Mouse (Mus musculus) E14TG2a.4 (cell line): ENCODE measurements around the gene Mlxip.

Experiments used
- H3K27me3 ChIP-seq: 2 replicates; pipeline ENCODE4 v1.6.1; 2014; ENCODE audit warnings: low read length, control low read depth; ENCODE audit not compliant: insufficient read depth
- H3K36me3 ChIP-seq: 2 replicates; pipeline ENCODE4 v1.6.1; 2014; ENCODE audit warnings: low read length, control low read depth; ENCODE audit not compliant: insufficient read depth
- H3K4me1 ChIP-seq: replicated peaks from 2 replicates; pipeline ENCODE4 v1.6.1; 2014; ENCODE audit warnings: low read depth, low read length, control low read depth
- H3K4me3 ChIP-seq: replicated peaks from 2 replicates; pipeline ENCODE4 v1.5.1; 2014; ENCODE audit warnings: mild to moderate bottlenecking, low read length
- H3K9me3 ChIP-seq: 2 replicates; pipeline ENCODE4 v1.6.1; 2014; ENCODE audit warnings: low read length, control low read depth
- CTCF ChIP-seq: conservative IDR thresholded peaks from 2 replicates; pipeline ENCODE4 v1.5.1; 2014; ENCODE audit warnings: low read length
- NANOG ChIP-seq: IDR thresholded peaks from 2 replicates; pipeline ENCODE4 v1.6.1; 2014; ENCODE audit warnings: borderline replicate concordance, low read length, mixed read lengths
- POU5F1 ChIP-seq: IDR thresholded peaks from 2 replicates; pipeline ENCODE4 v1.6.1; 2014; ENCODE audit warnings: low read length, borderline replicate concordance

Mlxip gene

DNA sequence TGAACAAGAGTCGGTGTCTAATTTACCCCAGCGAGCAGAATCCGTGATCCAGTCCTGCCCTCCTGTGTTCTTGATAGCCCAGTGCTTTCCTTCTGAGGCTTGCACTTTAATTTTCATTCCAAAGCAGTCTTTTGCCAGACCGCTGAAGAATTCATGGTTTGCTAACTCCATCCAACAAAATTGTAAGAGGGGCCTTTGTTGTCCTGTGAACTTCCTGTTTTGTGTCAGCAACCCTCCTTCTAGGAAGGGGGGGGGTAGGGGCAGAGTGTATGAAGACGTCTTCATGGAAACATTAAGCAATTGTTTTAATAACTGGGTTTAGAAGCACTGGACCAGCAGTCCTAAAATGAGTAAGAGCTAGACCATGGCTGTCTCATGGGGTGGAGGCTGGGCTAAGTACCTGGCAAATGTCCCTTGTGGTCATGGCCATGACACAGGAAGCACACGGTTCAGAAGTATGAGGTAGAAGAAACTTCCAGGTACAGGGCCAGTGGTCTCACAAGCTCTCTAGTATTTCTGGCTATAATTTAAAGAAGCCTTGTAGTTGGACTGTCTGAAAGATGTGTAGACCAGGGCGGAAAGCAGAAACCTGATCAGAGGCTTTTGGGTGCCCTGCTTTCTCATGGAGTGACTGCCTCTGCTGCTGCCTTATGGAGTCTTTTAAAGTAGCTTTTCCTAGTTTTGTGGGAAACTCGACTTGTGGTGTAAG lies 41.6 kb downstream of the Mlxip start:
- no peaks in the 10 kb centered on the region for H3K27me3 ChIP-seq
- no peaks in the 10 kb centered on the region for H3K9me3 ChIP-seq
- TF ChIP-seq POU5F1 (no peak), NANOG (no peak), CTCF (no peak)
- H3K4me1 ChIP-seq = peaks cover 7% of the 10 kb centered on the region; the same call in 1 of the 2 replicates
- H3K36me3 ChIP-seq = peaks cover 8% of the 10 kb centered on the region; the same call in 1 of the 2 replicates
- H3K4me3 ChIP-seq = no peak overlapping the region

DNA sequence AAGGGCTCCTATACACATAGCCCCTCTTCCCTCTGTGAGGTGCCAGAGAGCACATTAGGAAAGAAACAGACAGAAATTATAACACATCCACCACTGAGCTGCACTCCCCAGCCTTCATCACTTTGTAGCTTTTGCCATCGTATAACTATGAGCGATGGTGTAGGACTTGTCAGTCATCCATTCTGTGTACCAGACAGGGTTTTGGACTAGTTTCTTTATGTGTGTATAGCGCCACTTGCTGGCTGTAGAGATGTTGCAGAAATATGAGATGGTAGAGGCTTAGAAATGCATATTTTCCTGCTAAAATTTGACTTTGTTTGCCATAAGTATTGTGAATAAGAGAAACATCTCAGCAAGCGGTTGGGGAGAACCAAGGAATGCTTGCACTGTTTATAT lies 42.2 kb downstream of the Mlxip start:
- H3K9me3 ChIP-seq = no peaks in the 10 kb centered on the region
- peaks cover 7% of the 10 kb centered on the region; the same call in 1 of the 2 replicates for H3K4me1 ChIP-seq
- H3K4me3 ChIP-seq = no peak overlapping the region
- no peaks in the 10 kb centered on the region for H3K27me3 ChIP-seq
- H3K36me3 ChIP-seq = peaks cover 10% of the 10 kb centered on the region
- no peak for TF ChIP-seq POU5F1
- no peak for TF ChIP-seq NANOG
- peak; percentile 54 for TF ChIP-seq CTCF

DNA sequence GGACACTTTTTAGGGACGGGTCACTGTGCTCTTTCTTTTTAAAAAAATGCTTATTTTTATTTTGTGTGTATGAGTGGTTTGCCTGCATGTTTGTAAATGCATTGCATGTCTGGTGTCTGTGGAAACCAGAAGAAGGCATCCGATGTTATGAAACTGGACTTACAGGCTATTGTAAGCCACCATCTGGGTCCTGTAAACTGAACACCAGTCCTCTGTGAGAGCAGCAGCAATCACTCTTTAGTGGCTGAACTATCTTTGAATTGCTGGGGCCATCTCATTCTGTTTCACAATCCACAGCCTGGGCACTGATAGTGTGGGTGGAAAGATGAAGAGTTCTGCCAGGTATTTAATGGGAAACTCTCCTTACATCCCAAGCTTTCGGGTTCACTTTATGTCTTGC lies 43.8 kb downstream of the Mlxip start:
- H3K4me3 ChIP-seq = no peak overlapping the region
- H3K27me3 ChIP-seq = no peaks in the 10 kb centered on the region
- peaks cover 7% of the 10 kb centered on the region; the same call in 1 of the 2 replicates for H3K4me1 ChIP-seq
- peaks cover 26% of the 10 kb centered on the region for H3K36me3 ChIP-seq
- TF ChIP-seq POU5F1 (no peak), CTCF (no peak), NANOG (no peak)
- no peaks in the 10 kb centered on the region for H3K9me3 ChIP-seq

DNA sequence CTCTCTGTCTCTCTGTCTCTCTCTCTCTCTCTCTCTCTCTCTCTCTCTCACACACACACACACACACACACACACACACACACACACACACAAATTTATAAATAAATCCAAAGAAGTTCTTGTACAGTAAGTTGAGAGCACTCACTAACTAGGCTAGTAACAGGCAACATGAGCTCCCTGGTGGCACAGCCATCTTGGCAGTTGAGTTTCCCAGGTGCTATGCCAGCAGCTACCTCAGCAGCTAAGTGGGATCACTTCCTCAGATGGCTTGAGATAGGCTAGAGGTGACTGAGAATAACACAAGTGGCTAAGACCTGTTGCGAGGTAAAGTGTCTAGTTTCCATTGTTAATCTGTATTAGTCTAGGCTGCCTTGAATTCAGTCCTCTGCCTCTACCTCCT lies 44.7 kb downstream of the Mlxip start:
- no peak for TF ChIP-seq NANOG
- no peak for TF ChIP-seq CTCF
- TF ChIP-seq POU5F1 = no peak
- H3K9me3 ChIP-seq = no peaks in the 10 kb centered on the region
- peaks cover 7% of the 10 kb centered on the region; the same call in 1 of the 2 replicates for H3K4me1 ChIP-seq
- no peaks in the 10 kb centered on the region for H3K27me3 ChIP-seq
- no peak overlapping the region for H3K4me3 ChIP-seq
- peaks cover 32% of the 10 kb centered on the region for H3K36me3 ChIP-seq

DNA sequence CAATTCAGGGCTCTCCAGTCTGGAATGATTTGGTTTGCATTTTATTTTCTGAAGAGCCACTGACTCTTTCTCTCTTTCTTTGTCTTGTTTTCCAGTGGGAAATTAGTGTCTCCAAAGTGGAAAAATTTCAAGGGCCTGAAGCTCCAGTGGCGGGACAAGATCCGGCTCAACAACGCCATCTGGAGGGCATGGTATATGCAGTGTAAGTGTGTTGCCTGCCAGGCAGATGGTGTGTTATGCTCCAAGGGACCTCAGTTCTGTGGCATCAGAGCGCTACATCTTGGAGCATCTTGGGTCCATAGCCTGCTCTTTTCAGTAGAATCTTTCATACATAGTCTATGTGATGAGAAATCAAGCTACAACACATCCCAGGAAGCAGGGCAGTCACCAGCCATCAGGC lies 45.3 kb downstream of the Mlxip start:
- Histone ChIP-seq H3K27me3 (no peaks in the 10 kb centered on the region), H3K4me3 (no peak overlapping the region), H3K9me3 (no peaks in the 10 kb centered on the region), H3K4me1 (peaks cover 7% of the 10 kb centered on the region; the same call in 1 of the 2 replicates), H3K36me3 (peaks cover 35% of the 10 kb centered on the region)
- TF ChIP-seq CTCF (peak; percentile 23), POU5F1 (no peak)

DNA sequence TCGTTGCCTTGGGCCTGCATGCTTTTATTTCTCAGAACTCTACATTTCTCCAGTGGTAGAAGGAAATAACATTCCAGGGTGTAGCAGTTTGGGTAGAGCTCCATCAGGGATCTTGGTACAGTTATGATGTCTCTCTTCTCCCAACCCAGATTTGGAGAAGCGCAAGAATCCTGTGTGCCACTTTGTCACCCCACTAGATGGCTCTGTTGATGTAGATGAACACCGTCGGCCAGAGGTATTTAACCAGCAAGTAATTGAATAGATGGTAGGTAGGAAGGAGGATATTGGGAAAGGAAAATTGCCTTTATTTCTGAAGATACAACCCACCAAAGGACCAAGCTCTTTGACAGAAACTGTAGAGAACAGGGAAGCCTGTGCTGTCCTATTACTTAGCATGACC lies 46.1 kb downstream of the Mlxip start:
- Histone ChIP-seq H3K4me3 (no peak overlapping the region), H3K36me3 (peaks cover 36% of the 10 kb centered on the region), H3K9me3 (no peaks in the 10 kb centered on the region), H3K27me3 (no peaks in the 10 kb centered on the region), H3K4me1 (peaks cover 7% of the 10 kb centered on the region; the same call in 1 of the 2 replicates)
- TF ChIP-seq CTCF (no peak; the same call in 1 of the 2 replicates), POU5F1 (no peak), NANOG (no peak)

DNA sequence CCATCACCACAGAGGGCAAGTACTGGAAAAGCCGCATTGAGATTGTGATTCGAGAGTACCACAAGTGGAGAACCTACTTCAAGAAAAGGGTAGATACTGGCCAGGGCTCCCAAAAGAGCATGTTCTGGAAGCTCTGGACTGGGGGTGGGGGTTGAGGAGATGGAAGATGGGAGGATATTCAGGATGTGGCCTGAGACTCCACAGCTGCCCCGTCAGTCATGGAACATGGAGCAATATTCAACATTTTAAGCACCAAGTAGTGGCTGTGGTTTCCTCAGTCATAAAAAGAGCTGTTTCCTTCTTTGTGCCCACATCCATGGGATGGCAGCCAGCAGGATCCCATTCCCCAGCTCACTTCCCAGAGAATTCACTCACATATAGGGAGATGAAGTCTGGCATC lies 47.7 kb downstream of the Mlxip start:
- Histone ChIP-seq H3K4me1 (no peaks in the 10 kb centered on the region; the same call in 1 of the 2 replicates), H3K36me3 (peaks cover 47% of the 10 kb centered on the region), H3K4me3 (no peak overlapping the region), H3K27me3 (no peaks in the 10 kb centered on the region), H3K9me3 (no peaks in the 10 kb centered on the region)
- TF ChIP-seq NANOG = no peak
- TF ChIP-seq POU5F1 = no peak
- TF ChIP-seq CTCF = no peak

DNA sequence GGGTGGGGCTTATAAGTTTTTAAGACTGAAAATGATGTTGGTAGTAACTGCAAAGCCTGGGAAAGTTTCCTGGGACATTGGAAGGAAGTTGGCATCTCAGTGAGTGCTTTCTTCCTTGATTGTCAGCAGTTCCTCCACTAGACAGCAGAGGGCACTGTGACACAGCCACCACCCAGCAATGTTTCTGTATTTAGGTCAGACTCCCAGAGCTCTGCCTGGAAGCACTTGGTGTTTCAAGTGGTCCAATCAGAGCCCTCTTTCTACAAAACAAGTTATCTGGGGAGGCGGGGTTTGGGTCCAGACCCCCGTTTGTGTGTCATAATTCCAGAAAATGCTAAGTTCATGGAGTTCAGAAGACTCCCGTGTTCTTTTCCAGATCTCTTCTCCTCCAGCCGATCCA lies 49.5 kb downstream of the Mlxip start:
- Histone ChIP-seq H3K4me1 (no peaks in the 10 kb centered on the region; the same call in 1 of the 2 replicates), H3K4me3 (no peak overlapping the region), H3K27me3 (no peaks in the 10 kb centered on the region), H3K36me3 (peaks cover 60% of the 10 kb centered on the region), H3K9me3 (no peaks in the 10 kb centered on the region)
- TF ChIP-seq POU5F1 (no peak), CTCF (peak; percentile 82), NANOG (no peak)
